Mouse (Mus musculus): Measurements from ENCODE around the gene Ncoa4.

- TF ChIP-seq CTCF (conservative IDR thresholded peaks at IDR 0.05; ENCODE audit: low read length) (no peak), NANOG (IDR thresholded peaks at IDR 0.05; ENCODE audit: borderline replicate concordance, low read length) (no peak)
These were observed 32.3 kb downstream of the Ncoa4 start for GRCm38 (mm10) chr14:32191926-32192325.

Measured in E14TG2a.4 (cell line).